Comparison of ENCODE assay signal across 9 mouse cellular contexts in genomic region chr15:77202881-77203254, GRCm38 (mm10).
DNase-seq lines count a peak whose midpoint lies in the region; ATAC-seq and TF ChIP-seq lines count a peak whose summit lies in the region.
"Had no signal": no experiment of that assay in that cellular context is flagged by ENCODE, and none has a peak within 500 bp of the region (broad histone marks: within the 10 kb centered on the region; RNA-seq: fewer than 3 reads in every experiment).

No protein-coding gene starts in this region.

- 34% methylated on average over 3 of the region's 3 CpGs for WGBS in liver, adult 2 months
- WGBS in limb, embryonic 11.5 days = 83% methylated on average over 3 of the region's 3 CpGs
- WGBS in neural tube, embryonic 15.5 days = 86% methylated on average over 3 of the region's 3 CpGs

- DNase-seq in cerebellum, adult 9-10 months = peak; percentile 33
- DNase-seq in cerebellum, adult 11 months = no peak
- DNase-seq in liver, adult 2 months (ENCODE audit: extremely low read depth, low read depth, low spot score) = no peak
- no peak for DNase-seq in liver
- no peak for DNase-seq in limb, embryonic 11.5 days (ENCODE audit: low spot score)
- DNase-seq in ovary, postnatal 14 days (ENCODE audit: low spot score) = no peak
- DNase-seq in layer of hippocampus, adult 8-10 months (ENCODE audit: low spot score in 2 of 2) = no peak

- peaks cover 37% of the 10 kb centered on the region for H3K4me1 ChIP-seq in liver, adult 2 months (ENCODE audit: control insufficient read depth, insufficient read depth, low read length)
- peaks cover 38% of the 10 kb centered on the region for H3K4me1 ChIP-seq in limb, embryonic 11.5 days (ENCODE audit: control insufficient read depth, insufficient read depth, low read length)
- peaks cover 22% of the 10 kb centered on the region for H3K4me1 ChIP-seq in neural tube, embryonic 15.5 days

- TF ChIP-seq CTCF in liver, adult 2 months (IDR thresholded peaks at IDR 0.05; ENCODE audit: low read depth, low read length) = no peak

- peak overlapping the region; percentile 22; the same call in 1 of the 2 replicates for H3K4me3 ChIP-seq in liver, adult 2 months (ENCODE audit: insufficient read depth, low read depth, low read length)
- H3K4me3 ChIP-seq in limb, embryonic 11.5 days (ENCODE audit: low read depth, low read length) = no peak overlapping the region
- H3K4me3 ChIP-seq in neural tube, embryonic 15.5 days (replicated peaks) = no peak overlapping the region

- H3K9me3 ChIP-seq in limb, embryonic 11.5 days (ENCODE audit: control insufficient read depth, low read length) = no peaks in the 10 kb centered on the region
- no peaks in the 10 kb centered on the region for H3K9me3 ChIP-seq in neural tube, embryonic 15.5 days (replicated peaks)

- H3K36me3 ChIP-seq in liver, adult 2 months (ENCODE audit: control insufficient read depth, insufficient read depth, low read length) = no peaks in the 10 kb centered on the region
- H3K36me3 ChIP-seq in limb, embryonic 11.5 days (ENCODE audit: control insufficient read depth, insufficient read depth, low read length) = no peaks in the 10 kb centered on the region
- H3K36me3 ChIP-seq in neural tube, embryonic 15.5 days = no peaks in the 10 kb centered on the region

- H3K4me2 ChIP-seq in limb, embryonic 11.5 days (ENCODE audit: low read depth, severe bottlenecking) = no peak overlapping the region
- H3K4me2 ChIP-seq in neural tube, embryonic 15.5 days = no peak overlapping the region; the same call in 1 of the 2 replicates

- peak overlapping the region; percentile 37 for H3K9ac ChIP-seq in liver, adult 2 months (ENCODE audit: low read depth, low read length)
- no peak overlapping the region for H3K9ac ChIP-seq in limb, embryonic 11.5 days (ENCODE audit: low read length)
- H3K9ac ChIP-seq in neural tube, embryonic 15.5 days (replicated peaks) = 0 out of 2 replicates have a peak overlapping the region, but pooled peaks have one; percentile 20

- H3K79me2 ChIP-seq in liver, adult 2 months (ENCODE audit: control insufficient read depth, insufficient read depth, low read length) = peaks cover 13% of the 10 kb centered on the region

- H3K27me3 ChIP-seq in liver, adult 2 months (ENCODE audit: control insufficient read depth, insufficient read depth, low read length) = no peaks in the 10 kb centered on the region
- no peaks in the 10 kb centered on the region for H3K27me3 ChIP-seq in limb, embryonic 11.5 days (ENCODE audit: control insufficient read depth, insufficient read depth, low read length)
- no peaks in the 10 kb centered on the region for H3K27me3 ChIP-seq in neural tube, embryonic 15.5 days (replicated peaks)
- H3K27me3 ChIP-seq: Patski had no signal

- no peak for TF ChIP-seq POLR2A in liver, adult 2 months (IDR thresholded peaks at IDR 0.05; ENCODE audit: extremely low read depth, insufficient read depth, low read length)

- H3K27ac ChIP-seq in liver, adult 2 months (replicated peaks; ENCODE audit: insufficient read depth, low read depth, low read length) = peak overlapping the region; percentile 90
- peak overlapping the region; percentile 70 for H3K27ac ChIP-seq in limb, embryonic 11.5 days (replicated peaks; ENCODE audit: low read depth, low read length)
- peak overlapping the region; percentile 60 for H3K27ac ChIP-seq in neural tube, embryonic 15.5 days (replicated peaks)

- no peak for ATAC-seq in limb, embryonic 11.5 days (ENCODE audit: insufficient number of reproducible peaks, low FRiP score, low TSS enrichment, low read depth)
- no peak for ATAC-seq in neural tube, embryonic 15.5 days (ENCODE audit: low FRiP score)
- ATAC-seq: Patski had no signal
